Mouse (Mus musculus) hindbrain, embryonic 16.5 days (tissue): ENCODE measurements around the gene Mrpl21. TPM values are rescaled to one million over a fixed set of nuclear protein-coding genes. Genes with fewer than 3 reads are reported as not detected.

ENCODE experiments used
- microRNA-seq: library from miRNA; unstranded; fragments of <30 nt; microRNA quantifications from one replicate; pipeline ENCODE4, GENCODE M21; 2017
- polyA plus RNA-seq: library from polyadenylated mRNA; unstranded; fragments of >200 nt; fragmentation: Nextera tagmentation; extraction: Ambion mirVana; gene quantifications from 2 replicates; pipeline ENCODE4 v1.2.1, GENCODE M21; 2015

The Mrpl21 gene
- polyA plus RNA-seq, 1 experiment from 2014 or later: 97.4 TPM

Small RNAs within 50 kb of the gene (microRNA-seq; reads per million reads assigned to microRNA genes)
- gene Mir6984: 1.0 reads per million

Other genes starting within 250 kb of the Mrpl21 start
- gene Ighmbp2, start 116 bp downstream of the Mrpl21 start, polyA plus RNA-seq: 10.0 and 11.5 TPM in 2 replicates
- gene Cpt1a, start 39.4 kb downstream of the Mrpl21 start, polyA plus RNA-seq: 17.6 and 22.4 TPM in 2 replicates
- gene Tesmin, start 106.0 kb downstream of the Mrpl21 start, polyA plus RNA-seq: 0.36 and 0.44 TPM in 2 replicates
- 24.3 and 25.3 TPM in 2 replicates for gene Gal, start 131.6 kb downstream of the Mrpl21 start, polyA plus RNA-seq